Mouse (Mus musculus) cerebellum, adult 2 months (tissue): ENCODE results near the gene Kcnk4. TPM values are rescaled to one million over a fixed set of nuclear protein-coding genes. Genes with fewer than 3 reads are reported as not detected.

Experiments
- DNase-seq, 2 experiments: peaks; one replicate each; pipeline ENCODE4 v3.0.0; 2021
- H3K27ac ChIP-seq: fragments of 200-500 bp; 2 replicates; pipeline ENCODE4 v1.5.1; 2012; ENCODE audit warnings: low read length, control low read depth, inconsistent platforms; ENCODE audit not compliant: insufficient read depth
- H3K27me3 ChIP-seq: fragments of 200-500 bp; 2 replicates; pipeline ENCODE4 v1.6.1; 2012; ENCODE audit warnings: inconsistent platforms, mild to moderate bottlenecking, low read length, moderate library complexity; ENCODE audit not compliant: control insufficient read depth, insufficient read depth
- H3K4me1 ChIP-seq: fragments of 200-500 bp; 2 replicates; pipeline ENCODE4 v1.6.1; 2011; ENCODE audit warnings: low read length; ENCODE audit not compliant: control insufficient read depth, insufficient read depth
- H3K4me3 ChIP-seq: fragments of 200-500 bp; replicated peaks from 2 replicates; pipeline ENCODE3; 2011; ENCODE audit warnings: mild to moderate bottlenecking, low read depth, low read length, control low read depth; ENCODE audit not compliant: insufficient read depth
- CTCF ChIP-seq: fragments of 200-500 bp; IDR thresholded peaks from 2 replicates; pipeline ENCODE4 v1.5.1; 2011; ENCODE audit warnings: low read depth, mild to moderate bottlenecking, control low read depth, low read length, moderate library complexity, borderline replicate concordance; ENCODE audit not compliant: insufficient read depth
- POLR2A ChIP-seq: fragments of 200-500 bp; IDR thresholded peaks from 2 replicates; pipeline ENCODE4 v1.6.1; 2011; ENCODE audit warnings: low read length, control low read depth, borderline replicate concordance; ENCODE audit not compliant: insufficient read depth
- WGBS: fragments of 180-500 bp; shearing (Covaris S2); methylation state at CpG from one replicate; pipeline ENCODE4 v1.1.7; 2018; 5-methylcytosine and 5-hydroxymethylcytosine counted together
- polyA plus RNA-seq: library from polyadenylated mRNA; depleted of rRNA; stranded (reverse); fragments of >200 nt; gene quantifications from 2 replicates; pipeline ENCODE4 v1.2.3, GENCODE M21; 2012

Gene Kcnk4
- polyA plus RNA-seq, 1 experiment, result 5.9 TPM

DNA sequence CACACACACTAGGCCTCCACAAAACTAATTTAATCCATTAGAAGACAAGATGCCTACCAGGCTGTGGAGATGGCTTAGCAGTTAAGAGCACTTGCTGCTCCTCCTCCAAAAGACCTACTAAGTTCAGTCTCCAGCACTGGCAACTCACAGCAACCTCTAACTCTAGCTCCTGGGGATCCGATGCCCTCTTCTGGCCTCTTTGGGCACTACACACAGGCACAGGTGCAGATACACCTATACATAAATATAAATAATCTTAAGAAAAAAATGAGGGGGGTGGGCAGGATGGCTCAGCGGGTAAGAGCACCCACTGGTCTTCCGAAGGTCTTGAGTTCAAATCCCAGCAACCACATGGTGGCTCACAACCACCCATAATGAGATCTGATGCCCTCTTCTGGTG is 2.0 kb upstream of the Kcnk4 start:
- no peak overlapping the region for H3K27ac ChIP-seq
- WGBS, result 28% methylated on average over 3 of the region's 3 CpGs
- peaks cover 34% of the 10 kb centered on the region for H3K4me1 ChIP-seq
- H3K27me3 ChIP-seq, result no peaks in the 10 kb centered on the region
- TF ChIP-seq CTCF (no peak), POLR2A (no peak)
- peak in 1 of 2 experiments; percentile 46 for DNase-seq
- no peak overlapping the region for H3K4me3 ChIP-seq

GRCm38 (mm10) chr19:6933436-6934194 is 700 bp downstream of the Kcnk4 start:
- H3K27ac ChIP-seq, result no peak overlapping the region
- peak overlapping the region; percentile 53 for H3K4me3 ChIP-seq
- WGBS, result 4% methylated on average over 58 of the region's 58 CpGs
- no peaks in the 10 kb centered on the region for H3K27me3 ChIP-seq
- DNase-seq, result peak; percentile 70 to 73
- TF ChIP-seq CTCF (no peak), POLR2A (peak; percentile 51; the same call in 1 of the 2 replicates)
- peaks cover 16% of the 10 kb centered on the region for H3K4me1 ChIP-seq

DNA sequence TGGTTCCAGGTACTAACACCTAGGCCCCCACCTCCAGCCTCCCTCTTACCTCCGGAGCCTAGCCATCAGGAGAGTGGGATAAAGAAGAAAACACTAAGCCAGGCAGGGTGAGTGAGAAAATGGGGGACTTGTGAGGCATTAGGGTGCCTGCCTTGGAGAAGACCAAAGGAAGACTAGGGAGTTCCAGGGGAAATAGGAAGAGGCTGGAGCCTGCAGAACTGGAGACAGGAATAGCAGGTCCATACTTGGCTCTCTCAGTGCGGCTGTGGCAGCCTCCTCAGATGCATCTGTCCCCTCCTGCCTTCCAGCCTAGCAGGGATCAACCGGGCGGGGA is 1.2 kb downstream of the Kcnk4 start:
- DNase-seq, result peak in 1 of 2 experiments; percentile 49
- H3K27me3 ChIP-seq, result no peaks in the 10 kb centered on the region
- H3K4me3 ChIP-seq, result no peak overlapping the region
- no peak overlapping the region for H3K27ac ChIP-seq
- peaks cover 11% of the 10 kb centered on the region for H3K4me1 ChIP-seq
- 53% methylated on average over 4 of the region's 4 CpGs for WGBS
- TF ChIP-seq POLR2A (no peak), CTCF (no peak)

DNA sequence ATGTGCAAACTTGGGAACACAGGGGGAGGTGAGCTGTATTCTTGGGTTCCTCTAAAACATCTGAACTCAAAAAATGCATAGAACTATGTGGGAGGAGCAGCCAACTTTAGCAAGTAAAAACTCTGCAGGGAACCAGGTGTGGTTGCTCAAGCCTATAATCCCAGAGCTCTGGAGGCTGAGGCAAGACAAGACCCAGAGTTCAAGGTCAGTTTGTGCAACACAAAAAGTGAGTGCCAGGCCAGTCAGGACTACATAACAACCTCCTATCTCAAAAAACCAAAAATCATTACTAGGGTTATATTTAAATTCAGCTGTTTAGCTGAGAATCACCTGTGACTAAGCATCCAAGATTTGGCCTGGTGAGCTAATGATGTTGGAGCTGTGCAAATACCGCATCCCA is 2.3 kb downstream of the Kcnk4 start:
- TF ChIP-seq POLR2A (no peak), CTCF (no peak)
- Histone ChIP-seq H3K4me3 (no peak overlapping the region), H3K27ac (no peak overlapping the region), H3K4me1 (peaks cover 5% of the 10 kb centered on the region), H3K27me3 (no peaks in the 10 kb centered on the region; the same call in 1 of the 2 replicates)
- no peak for DNase-seq
- WGBS, result 88% methylated on average over 1 of the region's 1 CpGs

GRCm38 (mm10) chr19:6931002-6931401 is 3.3 kb downstream of the Kcnk4 start:
- DNase-seq, result peak in 1 of 2 experiments; percentile 42
- peaks cover 5% of the 10 kb centered on the region for H3K4me1 ChIP-seq
- H3K4me3 ChIP-seq, result no peak overlapping the region
- no peak for TF ChIP-seq POLR2A
- TF ChIP-seq CTCF, result no peak
- H3K27me3 ChIP-seq, result no peaks in the 10 kb centered on the region; the same call in 1 of the 2 replicates
- no peak overlapping the region for H3K27ac ChIP-seq
- 27% methylated on average over 2 of the region's 2 CpGs for WGBS

- Histone ChIP-seq H3K27me3 (no peaks in the 10 kb centered on the region; the same call in 1 of the 2 replicates), H3K4me1 (no peaks in the 10 kb centered on the region; the same call in 1 of the 2 replicates), H3K4me3 (no peak overlapping the region), H3K27ac (no peak overlapping the region)
- WGBS, result 19% methylated on average over 9 of the region's 9 CpGs
- DNase-seq, result no peak
- TF ChIP-seq CTCF (no peak), POLR2A (no peak)
Measured at GRCm38 (mm10) chr19:6928080-6928479, 6.2 kb downstream of the Kcnk4 start.

DNA sequence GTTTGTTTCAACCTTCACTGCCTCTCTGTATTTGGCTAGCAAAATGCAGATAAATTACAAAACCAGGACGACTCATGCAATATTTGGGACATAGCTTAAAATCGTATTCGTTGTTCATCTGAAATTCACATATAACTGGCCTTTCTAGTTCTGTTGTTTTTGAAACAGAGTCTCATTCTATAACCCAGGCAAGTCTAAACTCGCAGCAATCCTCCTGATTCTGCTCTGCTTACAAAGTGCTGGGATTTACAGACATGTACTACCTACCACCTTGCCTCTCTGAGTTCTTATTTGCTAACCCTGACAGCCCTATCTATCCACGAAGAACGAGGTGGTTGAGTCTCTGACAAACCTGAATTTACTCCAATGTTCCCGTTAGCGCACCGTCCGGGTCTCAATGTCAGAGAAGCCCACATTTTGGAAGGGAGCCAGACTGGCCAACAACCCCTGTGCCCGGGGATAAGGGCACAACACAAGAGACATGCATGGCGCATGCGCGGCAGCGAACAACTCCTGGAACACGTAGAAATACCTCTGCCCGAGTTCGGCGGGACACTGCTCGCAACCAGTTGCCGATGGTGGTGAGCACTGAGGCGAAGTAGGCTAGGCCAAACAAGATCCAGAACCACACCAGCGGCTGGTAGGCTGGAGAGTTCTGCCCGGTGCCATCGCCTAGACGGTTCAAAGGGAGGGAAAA is 7.6 kb downstream of the Kcnk4 start:
- TF ChIP-seq POLR2A (no peak), CTCF (no peak)
- Histone ChIP-seq H3K27ac (no peak overlapping the region), H3K4me3 (no peak overlapping the region), H3K27me3 (no peaks in the 10 kb centered on the region; the same call in 1 of the 2 replicates), H3K4me1 (peaks cover 4% of the 10 kb centered on the region; the same call in 1 of the 2 replicates)
- 40% methylated on average over 26 of the region's 26 CpGs for WGBS
- DNase-seq, result no peak
